Mouse (Mus musculus): ENCODE measurements around the gene Itpr3.

GRCm38 (mm10) chr17:27123813-27124375 is 66.8 kb downstream of the Itpr3 start:
- no peak for TF ChIP-seq CTCF (IDR thresholded peaks at IDR 0.05; ENCODE audit: borderline replicate concordance, control insufficient read depth, extremely low read depth, insufficient read depth, low read length, poor library complexity)
- TF ChIP-seq POLR2A (IDR thresholded peaks at IDR 0.05; ENCODE audit: control insufficient read depth, extremely low read depth, insufficient read depth, low read length, poor library complexity): no peak
